Mouse (Mus musculus): ENCODE data around the gene Grin2a. TPM values are rescaled to one million over a fixed set of nuclear protein-coding genes. Genes with fewer than 3 reads are reported as not detected.

Gene Grin2a
- polyA plus RNA-seq, 1 experiment from 2014 or later: 0.04 TPM

GRCm38 (mm10) chr16:9767946-9768345 is 227.4 kb downstream of the Grin2a start:
- no peak for ATAC-seq
- 75% methylated on average over 3 of the region's 3 CpGs for WGBS (ENCODE audit: insufficient replicate concordance)
- Histone ChIP-seq H3K27me3 (replicated peaks) (no peaks in the 10 kb centered on the region), H3K27ac (no peak overlapping the region), H3K9me3 (replicated peaks) (no peaks in the 10 kb centered on the region), H3K4me1 (no peaks in the 10 kb centered on the region), H3K36me3 (no peaks in the 10 kb centered on the region), H3K9ac (no peak overlapping the region), H3K4me2 (no peak overlapping the region), H3K4me3 (no peak overlapping the region)

GRCm38 (mm10) chr16:9764086-9764485 is 231.3 kb downstream of the Grin2a start:
- Histone ChIP-seq H3K9ac (no peak overlapping the region), H3K9me3 (replicated peaks) (no peaks in the 10 kb centered on the region), H3K27ac (no peak overlapping the region), H3K27me3 (replicated peaks) (no peaks in the 10 kb centered on the region), H3K4me1 (no peaks in the 10 kb centered on the region), H3K4me3 (no peak overlapping the region), H3K36me3 (no peaks in the 10 kb centered on the region), H3K4me2 (no peak overlapping the region)
- no peak for ATAC-seq
- WGBS (ENCODE audit: insufficient replicate concordance): 57% methylated on average over 2 of the region's 2 CpGs

GRCm38 (mm10) chr16:9760347-9760746 is 235.0 kb downstream of the Grin2a start:
- Histone ChIP-seq H3K4me1 (no peaks in the 10 kb centered on the region), H3K27ac (no peak overlapping the region), H3K27me3 (replicated peaks) (no peaks in the 10 kb centered on the region), H3K4me2 (no peak overlapping the region), H3K9ac (no peak overlapping the region), H3K9me3 (replicated peaks) (no peaks in the 10 kb centered on the region), H3K36me3 (no peaks in the 10 kb centered on the region), H3K4me3 (no peak overlapping the region)
- ATAC-seq: no peak
- 75% methylated on average over 2 of the region's 2 CpGs for WGBS (ENCODE audit: insufficient replicate concordance)

GRCm38 (mm10) chr16:9756849-9757248 is 238.5 kb downstream of the Grin2a start:
- Histone ChIP-seq H3K9me3 (replicated peaks) (no peaks in the 10 kb centered on the region), H3K27ac (no peak overlapping the region), H3K27me3 (replicated peaks) (no peaks in the 10 kb centered on the region), H3K4me1 (no peaks in the 10 kb centered on the region), H3K4me3 (no peak overlapping the region), H3K9ac (no peak overlapping the region), H3K36me3 (no peaks in the 10 kb centered on the region), H3K4me2 (no peak overlapping the region)
- no peak for ATAC-seq
- 77% methylated on average over 8 of the region's 8 CpGs for WGBS (ENCODE audit: insufficient replicate concordance)

GRCm38 (mm10) chr16:9754061-9754460 is 241.3 kb downstream of the Grin2a start:
- Histone ChIP-seq H3K27ac (no peak overlapping the region), H3K27me3 (replicated peaks) (no peaks in the 10 kb centered on the region), H3K9ac (no peak overlapping the region), H3K36me3 (no peaks in the 10 kb centered on the region), H3K4me3 (no peak overlapping the region), H3K4me1 (no peaks in the 10 kb centered on the region), H3K4me2 (no peak overlapping the region), H3K9me3 (replicated peaks) (no peaks in the 10 kb centered on the region)
- WGBS (ENCODE audit: insufficient replicate concordance): 73% methylated on average over 5 of the region's 5 CpGs
- ATAC-seq: no peak

GRCm38 (mm10) chr16:9753045-9753444 is 242.3 kb downstream of the Grin2a start:
- Histone ChIP-seq H3K9ac (no peak overlapping the region), H3K4me2 (no peak overlapping the region), H3K4me3 (no peak overlapping the region), H3K27me3 (replicated peaks) (no peaks in the 10 kb centered on the region), H3K4me1 (no peaks in the 10 kb centered on the region), H3K9me3 (replicated peaks) (no peaks in the 10 kb centered on the region), H3K36me3 (no peaks in the 10 kb centered on the region), H3K27ac (no peak overlapping the region)
- 78% methylated on average over 9 of the region's 9 CpGs for WGBS (ENCODE audit: insufficient replicate concordance)
- ATAC-seq: no peak

- no peak for ATAC-seq
- Histone ChIP-seq H3K9ac (no peak overlapping the region), H3K27me3 (replicated peaks) (no peaks in the 10 kb centered on the region), H3K27ac (no peak overlapping the region), H3K4me2 (no peak overlapping the region), H3K4me3 (no peak overlapping the region), H3K9me3 (replicated peaks) (no peaks in the 10 kb centered on the region), H3K4me1 (no peaks in the 10 kb centered on the region), H3K36me3 (no peaks in the 10 kb centered on the region)
- WGBS (ENCODE audit: insufficient replicate concordance): 73% methylated on average over 8 of the region's 8 CpGs
Observed at GRCm38 (mm10) chr16:9752600-9752999, 242.8 kb downstream of the Grin2a start.

- H3K4me3 ChIP-seq: no peak overlapping the region
- H3K27me3 ChIP-seq (replicated peaks): no peaks in the 10 kb centered on the region
- no peak overlapping the region for H3K9ac ChIP-seq
- ATAC-seq: no peak
- 59% methylated on average over 11 of the region's 11 CpGs for WGBS (ENCODE audit: insufficient replicate concordance)
- no peak overlapping the region for H3K4me2 ChIP-seq
- no peak overlapping the region for H3K27ac ChIP-seq
- no peaks in the 10 kb centered on the region for H3K4me1 ChIP-seq
- H3K9me3 ChIP-seq (replicated peaks): no peaks in the 10 kb centered on the region
- no peaks in the 10 kb centered on the region for H3K36me3 ChIP-seq
Observed at GRCm38 (mm10) chr16:9751045-9751569, 244.3 kb downstream of the Grin2a start.

- H3K4me1 ChIP-seq: no peaks in the 10 kb centered on the region
- H3K36me3 ChIP-seq: no peaks in the 10 kb centered on the region
- no peak for ATAC-seq
- no peaks in the 10 kb centered on the region for H3K27me3 ChIP-seq (replicated peaks)
- H3K27ac ChIP-seq: no peak overlapping the region
- 64% methylated on average over 3 of the region's 3 CpGs for WGBS (ENCODE audit: insufficient replicate concordance)
- H3K4me2 ChIP-seq: no peak overlapping the region
- no peak overlapping the region for H3K4me3 ChIP-seq
- H3K9ac ChIP-seq: no peak overlapping the region
- H3K9me3 ChIP-seq (replicated peaks): no peaks in the 10 kb centered on the region
Observed at GRCm38 (mm10) chr16:9749661-9750060, 245.7 kb downstream of the Grin2a start.

GRCm38 (mm10) chr16:9742443-9742842 is 252.9 kb downstream of the Grin2a start:
- Histone ChIP-seq H3K9ac (no peak overlapping the region), H3K27ac (no peak overlapping the region), H3K36me3 (no peaks in the 10 kb centered on the region), H3K4me3 (no peak overlapping the region), H3K9me3 (replicated peaks) (no peaks in the 10 kb centered on the region), H3K4me2 (no peak overlapping the region), H3K4me1 (no peaks in the 10 kb centered on the region), H3K27me3 (replicated peaks) (no peaks in the 10 kb centered on the region)
- ATAC-seq: no peak
- 73% methylated on average over 6 of the region's 6 CpGs for WGBS (ENCODE audit: insufficient replicate concordance)

GRCm38 (mm10) chr16:9738679-9739078 is 256.7 kb downstream of the Grin2a start:
- H3K4me3 ChIP-seq: no peak overlapping the region
- WGBS (ENCODE audit: insufficient replicate concordance): 64% methylated on average over 6 of the region's 6 CpGs
- H3K27ac ChIP-seq: no peak overlapping the region
- H3K27me3 ChIP-seq (replicated peaks): no peaks in the 10 kb centered on the region
- H3K36me3 ChIP-seq: no peaks in the 10 kb centered on the region
- H3K9ac ChIP-seq: no peak overlapping the region
- 0 out of 2 replicates have a peak, but pooled peaks cover 4% of the 10 kb centered on the region for H3K9me3 ChIP-seq (replicated peaks)
- ATAC-seq: no peak
- H3K4me2 ChIP-seq: no peak overlapping the region
- no peaks in the 10 kb centered on the region for H3K4me1 ChIP-seq

GRCm38 (mm10) chr16:9737131-9737530 is 258.2 kb downstream of the Grin2a start:
- H3K9me3 ChIP-seq (replicated peaks): peaks cover 8% of the 10 kb centered on the region; the same call in 1 of the 2 replicates
- no peaks in the 10 kb centered on the region for H3K4me1 ChIP-seq
- H3K4me2 ChIP-seq: no peak overlapping the region
- H3K4me3 ChIP-seq: no peak overlapping the region
- ATAC-seq: no peak
- no peak overlapping the region for H3K27ac ChIP-seq
- no peaks in the 10 kb centered on the region for H3K27me3 ChIP-seq (replicated peaks)
- H3K36me3 ChIP-seq: no peaks in the 10 kb centered on the region
- H3K9ac ChIP-seq: no peak overlapping the region
- WGBS (ENCODE audit: insufficient replicate concordance): 22% methylated on average over 2 of the region's 2 CpGs

- H3K9ac ChIP-seq: no peak overlapping the region
- no peak overlapping the region for H3K27ac ChIP-seq
- no peaks in the 10 kb centered on the region for H3K4me1 ChIP-seq
- H3K27me3 ChIP-seq (replicated peaks): no peaks in the 10 kb centered on the region
- H3K4me2 ChIP-seq: no peak overlapping the region
- no peak overlapping the region for H3K4me3 ChIP-seq
- H3K9me3 ChIP-seq (replicated peaks): peaks cover 8% of the 10 kb centered on the region; the same call in 1 of the 2 replicates
- ATAC-seq: no peak
- H3K36me3 ChIP-seq: no peaks in the 10 kb centered on the region
- 77% methylated on average over 8 of the region's 8 CpGs for WGBS (ENCODE audit: insufficient replicate concordance)
Observed at GRCm38 (mm10) chr16:9735365-9736080, 259.8 kb downstream of the Grin2a start.

Measured in liver, embryonic 12.5 days (tissue).